Mouse (Mus musculus): ENCODE results near the gene Ttc39d. TPM values are rescaled to one million over a fixed set of nuclear protein-coding genes. Genes with fewer than 3 reads are reported as not detected.
A peak's percentile ranks its signal among the peaks of the same experiment; 100 is the strongest.
"Not testable (repeated sequence)": the region's sequence is repeated elsewhere in the genome, so short reads cannot be mapped to it uniquely, and the experiment has no call there.

The Ttc39d gene
- polyA plus RNA-seq (2017; shearing (Covaris generic)) = not detected

- ATAC-seq = peak; percentile 82
Observed at GRCm38 (mm10) chr17:80206671-80207581, at the start of gene Ttc39d, which contains the start of gene Srsf7. TSS of gene Ttc39d (plus strand) at chr17:80207460. TSS of gene Srsf7 (minus strand) at chr17:80207307.

- ATAC-seq = peak; percentile 64
Observed at GRCm38 (mm10) chr17:80157489-80157888, 49.8 kb upstream of the Ttc39d start.

DNA sequence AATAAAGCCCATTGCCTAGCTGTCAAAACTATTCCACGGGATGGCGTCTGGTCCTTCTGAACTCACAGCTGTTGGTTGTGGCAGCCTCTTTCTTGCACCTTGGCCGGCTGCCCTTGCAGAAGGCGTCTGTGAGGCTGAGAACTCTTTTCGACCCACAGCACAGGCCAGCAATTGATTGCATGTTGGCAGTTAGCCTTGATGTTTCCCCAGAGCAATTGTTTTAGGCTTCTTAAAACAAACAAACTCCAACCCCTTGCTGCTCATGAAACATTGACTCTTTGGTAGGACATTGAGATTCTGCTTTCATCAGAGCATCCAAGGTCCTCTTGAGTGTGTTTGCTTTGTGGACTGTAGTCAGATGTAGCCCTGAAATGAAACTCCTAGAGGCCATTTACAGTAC lies 46.8 kb upstream of the Ttc39d start:
- ATAC-seq = no peak

GRCm38 (mm10) chr17:80163991-80164390 lies 43.3 kb upstream of the Ttc39d start:
- no peak for ATAC-seq

GRCm38 (mm10) chr17:80165741-80166140 lies 41.5 kb upstream of the Ttc39d start:
- no peak for ATAC-seq

GRCm38 (mm10) chr17:80166346-80166745 lies 40.9 kb upstream of the Ttc39d start:
- no peak for ATAC-seq

GRCm38 (mm10) chr17:80167436-80167835 lies 39.8 kb upstream of the Ttc39d start:
- ATAC-seq = no peak

GRCm38 (mm10) chr17:80167851-80168251 lies 39.4 kb upstream of the Ttc39d start:
- peak; percentile 68 for ATAC-seq

DNA sequence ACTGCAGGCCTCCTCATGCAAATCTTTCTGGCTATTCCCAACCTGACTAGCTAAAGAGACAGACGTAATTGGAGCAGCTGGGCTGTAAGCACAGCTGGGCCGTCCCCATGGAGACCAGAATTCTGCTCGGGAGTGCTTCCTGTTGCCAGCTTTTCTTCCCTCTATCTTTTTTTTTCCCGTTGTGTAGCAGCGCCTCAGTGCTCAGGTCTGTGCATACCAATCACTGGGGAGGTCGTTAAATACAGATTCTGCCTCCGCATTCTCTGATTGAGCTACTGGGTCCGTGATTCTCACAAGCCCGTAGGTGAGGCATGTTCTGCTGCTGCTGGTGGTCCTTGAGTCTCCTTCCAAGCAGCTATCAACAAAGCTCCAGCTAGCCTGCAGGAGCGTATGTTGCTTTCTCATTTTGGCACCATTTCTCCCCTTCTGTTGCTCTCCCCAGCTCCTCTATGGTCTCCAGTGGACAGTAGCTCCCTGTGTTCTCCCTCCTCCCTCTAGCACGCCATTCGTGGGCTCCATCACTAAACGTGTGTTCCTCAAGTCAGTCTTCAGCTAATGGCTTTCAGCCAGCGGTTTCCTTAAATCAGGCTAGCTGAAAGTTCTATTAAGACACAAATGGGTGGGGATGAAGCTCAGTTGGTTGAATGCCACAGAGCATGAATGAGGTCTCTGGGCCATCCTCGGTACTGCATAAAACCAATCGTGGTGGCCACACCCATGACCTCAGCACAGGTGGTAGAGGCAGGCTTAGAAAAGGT lies 38.7 kb upstream of the Ttc39d start:
- no peak for ATAC-seq

DNA sequence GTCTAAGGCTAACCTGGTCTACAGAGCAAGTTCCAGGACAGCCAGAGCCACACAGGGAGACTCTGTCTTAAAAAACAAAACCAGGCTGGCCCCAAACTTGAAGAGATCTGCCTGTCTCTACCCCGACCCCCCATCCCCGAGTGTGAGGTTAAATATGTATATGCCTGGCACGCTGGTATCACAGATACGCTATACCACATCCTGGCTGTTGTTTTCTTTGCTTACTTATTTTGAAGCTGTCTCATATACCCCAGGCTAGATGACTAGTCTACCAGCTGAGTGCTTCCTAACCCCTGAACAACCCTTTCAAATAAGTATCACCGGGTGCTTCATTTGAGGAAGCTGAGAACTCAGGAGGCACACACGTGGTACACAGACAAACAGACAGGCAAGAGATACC lies 37.5 kb upstream of the Ttc39d start:
- ATAC-seq = peak; percentile 65

DNA sequence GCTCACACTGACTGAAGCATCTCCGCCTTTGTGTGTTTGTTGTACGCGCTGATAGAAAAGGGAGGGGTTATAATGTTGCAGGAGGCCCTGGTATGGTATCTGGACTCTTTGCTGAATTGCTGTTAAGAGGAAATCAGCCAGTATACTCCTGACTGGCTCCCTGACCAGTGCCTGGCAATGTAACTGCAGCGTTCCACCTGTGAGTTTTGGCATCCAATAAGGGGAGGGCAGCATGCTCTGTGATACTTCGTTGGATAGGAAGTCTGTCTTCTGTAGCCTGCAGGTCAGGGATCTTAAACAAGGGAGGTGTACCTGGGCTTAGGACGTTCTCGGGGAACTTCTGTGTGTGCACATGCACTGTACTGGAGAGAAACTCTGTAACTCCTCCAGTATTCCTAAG lies 36.3 kb upstream of the Ttc39d start:
- ATAC-seq = no peak

GRCm38 (mm10) chr17:80171948-80172347 lies 35.3 kb upstream of the Ttc39d start:
- no peak for ATAC-seq

DNA sequence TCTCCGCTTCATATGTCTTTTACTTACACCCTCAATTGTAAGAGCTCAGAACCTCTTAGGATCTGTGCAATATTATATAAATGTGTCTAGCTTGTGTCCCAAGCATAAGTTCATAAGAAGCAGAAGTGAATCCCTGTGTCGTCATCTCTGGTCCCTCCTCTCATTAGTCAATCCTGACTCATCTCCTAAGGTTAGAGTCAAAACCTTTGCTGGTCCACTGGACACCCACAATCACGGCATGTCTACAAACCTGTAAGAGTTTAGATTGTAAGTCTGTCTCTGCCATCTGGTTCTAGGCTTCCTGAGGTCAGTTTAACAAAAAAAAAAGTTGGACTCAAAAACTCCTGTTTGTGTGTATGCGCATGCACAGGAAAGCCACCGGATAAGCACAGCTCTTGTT lies 34.5 kb upstream of the Ttc39d start:
- no peak for ATAC-seq

GRCm38 (mm10) chr17:80173708-80174107 lies 33.6 kb upstream of the Ttc39d start:
- no peak for ATAC-seq

- peak; percentile 1 for ATAC-seq
Observed at GRCm38 (mm10) chr17:80174146-80174545, 33.1 kb upstream of the Ttc39d start.

GRCm38 (mm10) chr17:80174699-80175385 lies 32.4 kb upstream of the Ttc39d start:
- peak; percentile 35 for ATAC-seq

GRCm38 (mm10) chr17:80175386-80175739 lies 31.9 kb upstream of the Ttc39d start:
- ATAC-seq = peak; percentile 73

DNA sequence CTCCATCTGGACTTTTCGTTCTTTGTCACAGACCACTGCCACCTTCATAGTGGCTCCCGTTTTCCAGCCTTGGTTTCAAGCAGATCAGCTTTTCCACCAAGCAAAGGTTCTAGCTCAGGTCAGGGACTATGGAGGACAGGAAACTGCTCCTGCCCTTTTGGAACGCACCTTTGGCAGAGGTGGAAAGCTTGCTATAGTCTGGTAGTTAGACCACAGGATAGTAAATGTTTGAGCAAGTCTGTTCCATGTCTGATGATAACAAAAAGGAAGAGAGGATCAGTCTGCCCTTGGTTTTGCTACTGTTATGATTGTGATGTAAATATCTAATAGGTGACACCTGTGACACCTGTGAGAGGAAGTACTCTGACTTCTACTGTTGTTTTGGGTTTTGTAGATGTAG lies 31.3 kb upstream of the Ttc39d start:
- ATAC-seq = peak; percentile 13

- ATAC-seq = not testable (repeated sequence)
Observed at GRCm38 (mm10) chr17:80178846-80179245, 28.4 kb upstream of the Ttc39d start.

GRCm38 (mm10) chr17:80179959-80180358 lies 27.3 kb upstream of the Ttc39d start:
- ATAC-seq = peak; percentile 45

DNA sequence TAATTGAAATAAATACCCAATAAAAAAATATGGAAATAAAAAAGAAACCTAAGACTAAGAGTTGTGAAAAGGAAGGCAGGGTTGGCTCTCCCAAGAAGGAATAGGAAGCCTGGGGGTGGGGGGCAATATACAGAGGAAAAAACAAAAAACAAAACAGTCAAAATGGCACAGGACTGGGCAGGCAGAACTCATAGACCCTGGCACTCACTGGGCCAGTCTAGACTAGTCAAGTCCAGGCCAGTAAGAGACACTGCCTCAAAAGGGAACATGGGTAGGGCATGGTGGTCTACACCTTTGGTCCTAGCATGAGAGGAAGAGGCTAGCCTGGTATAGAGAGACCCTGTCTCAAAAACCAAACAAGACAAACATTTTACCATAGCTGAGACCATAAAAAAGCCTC lies 26.8 kb upstream of the Ttc39d start:
- ATAC-seq = no peak

DNA sequence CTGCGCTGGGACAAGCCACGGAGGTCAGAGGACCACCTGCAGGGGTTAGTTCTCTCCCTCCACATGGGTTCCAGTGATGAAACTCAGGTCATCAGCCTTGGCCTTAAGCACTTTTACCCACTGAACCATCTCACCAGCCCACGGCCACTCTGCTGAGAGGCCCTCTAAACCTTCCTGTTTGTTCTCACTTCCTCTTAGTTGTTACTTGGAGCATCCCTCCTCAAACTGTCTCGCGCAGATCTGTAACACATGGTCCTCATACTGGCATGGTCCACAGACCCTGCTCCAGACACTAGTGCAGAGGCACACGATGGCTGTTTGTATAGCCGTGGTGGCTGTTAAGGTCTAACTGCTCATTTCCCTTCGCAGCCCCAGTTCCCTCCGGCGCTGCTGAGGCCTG lies 23.6 kb upstream of the Ttc39d start:
- no peak for ATAC-seq

- ATAC-seq = peak; percentile 77
Observed at GRCm38 (mm10) chr17:80193075-80193474, 14.2 kb upstream of the Ttc39d start.
